Mouse (Mus musculus): ENCODE results near the gene Slc22a12. TPM values are rescaled to one million over a fixed set of nuclear protein-coding genes. Genes with fewer than 3 reads are reported as not detected.

Slc22a12 gene
- polyA plus RNA-seq, 1 experiment from 2014 or later = not detected

DNA sequence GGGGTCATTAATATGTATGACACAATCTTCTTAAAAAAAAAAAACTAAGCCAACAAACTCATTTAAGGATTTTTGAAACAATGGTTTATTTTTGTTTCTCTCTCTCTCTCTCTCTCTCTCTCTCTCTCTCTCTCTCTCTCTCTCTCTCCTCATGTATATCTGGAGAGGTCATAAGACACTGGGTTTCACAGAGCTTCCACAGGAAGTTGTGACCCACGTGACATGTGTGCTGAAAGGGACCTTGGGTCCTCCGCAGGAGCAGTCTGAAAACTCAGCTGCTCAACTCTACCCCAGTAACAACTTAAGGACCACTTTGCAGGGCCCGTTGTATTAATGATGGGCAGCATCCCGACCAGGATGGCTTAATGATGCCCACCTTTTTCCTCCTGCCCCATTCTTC, 8.4 kb upstream of the Slc22a12 start:
- 69% methylated on average over 4 of the region's 4 CpGs for WGBS
- Histone ChIP-seq H3K36me3 (no peaks in the 10 kb centered on the region), H3K4me3 (no peak overlapping the region), H3K27ac (replicated peaks) (no peak overlapping the region), H3K4me1 (peaks cover 21% of the 10 kb centered on the region), H3K4me2 (replicated peaks) (no peak overlapping the region), H3K27me3 (no peaks in the 10 kb centered on the region), H3K9ac (replicated peaks) (no peak overlapping the region), H3K9me3 (no peaks in the 10 kb centered on the region)
- ATAC-seq (replicated peaks) = no peak

GRCm38 (mm10) chr19:6549566-6549965, 6.7 kb upstream of the Slc22a12 start:
- Histone ChIP-seq H3K27ac (replicated peaks) (peak overlapping the region; percentile 36; the same call in 1 of the 2 replicates), H3K4me3 (no peak overlapping the region)
- no peak for ATAC-seq (replicated peaks)

GRCm38 (mm10) chr19:6548431-6549410, 5.9 kb upstream of the Slc22a12 start:
- Histone ChIP-seq H3K4me3 (no peak overlapping the region), H3K9ac (replicated peaks) (no peak overlapping the region), H3K4me2 (replicated peaks) (no peak overlapping the region), H3K27me3 (no peaks in the 10 kb centered on the region), H3K9me3 (no peaks in the 10 kb centered on the region), H3K36me3 (no peaks in the 10 kb centered on the region), H3K4me1 (peaks cover 21% of the 10 kb centered on the region), H3K27ac (replicated peaks) (peak overlapping the region; percentile 36; the same call in 1 of the 2 replicates)
- no peak for ATAC-seq (replicated peaks)
- WGBS = 59% methylated on average over 16 of the region's 16 CpGs

More at GRCm38 (mm10) chr19:6549566-6549965, 6.7 kb upstream of the Slc22a12 start:
- Histone ChIP-seq H3K9ac (replicated peaks) (no peak overlapping the region), H3K4me2 (replicated peaks) (no peak overlapping the region), H3K9me3 (no peaks in the 10 kb centered on the region), H3K4me1 (peaks cover 21% of the 10 kb centered on the region), H3K36me3 (no peaks in the 10 kb centered on the region), H3K27me3 (no peaks in the 10 kb centered on the region)
- 58% methylated on average over 11 of the region's 11 CpGs for WGBS

- Histone ChIP-seq H3K4me1 (peaks cover 21% of the 10 kb centered on the region), H3K27me3 (no peaks in the 10 kb centered on the region), H3K4me3 (no peak overlapping the region), H3K9ac (replicated peaks) (no peak overlapping the region), H3K27ac (replicated peaks) (no peak overlapping the region), H3K4me2 (replicated peaks) (no peak overlapping the region), H3K9me3 (no peaks in the 10 kb centered on the region), H3K36me3 (no peaks in the 10 kb centered on the region)
- 91% methylated on average over 5 of the region's 5 CpGs for WGBS
- no peak for ATAC-seq (replicated peaks)
Observed at GRCm38 (mm10) chr19:6547801-6548200, 5.0 kb upstream of the Slc22a12 start.

GRCm38 (mm10) chr19:6546096-6546495, 3.3 kb upstream of the Slc22a12 start:
- Histone ChIP-seq H3K9ac (replicated peaks) (no peak overlapping the region), H3K4me2 (replicated peaks) (no peak overlapping the region), H3K27ac (replicated peaks) (no peak overlapping the region), H3K4me1 (peaks cover 21% of the 10 kb centered on the region), H3K36me3 (no peaks in the 10 kb centered on the region), H3K27me3 (no peaks in the 10 kb centered on the region), H3K4me3 (no peak overlapping the region), H3K9me3 (no peaks in the 10 kb centered on the region)
- no peak for ATAC-seq (replicated peaks)
- 67% methylated on average over 1 of the region's 1 CpGs for WGBS

GRCm38 (mm10) chr19:6545481-6545880, 2.6 kb upstream of the Slc22a12 start:
- 88% methylated on average over 5 of the region's 5 CpGs for WGBS
- Histone ChIP-seq H3K9me3 (no peaks in the 10 kb centered on the region), H3K4me3 (no peak overlapping the region), H3K4me1 (peaks cover 21% of the 10 kb centered on the region), H3K4me2 (replicated peaks) (no peak overlapping the region), H3K9ac (replicated peaks) (no peak overlapping the region), H3K27ac (replicated peaks) (no peak overlapping the region), H3K36me3 (no peaks in the 10 kb centered on the region), H3K27me3 (no peaks in the 10 kb centered on the region)
- no peak for ATAC-seq (replicated peaks)

- H3K27me3 ChIP-seq = no peaks in the 10 kb centered on the region
- H3K4me3 ChIP-seq = no peak overlapping the region
- no peaks in the 10 kb centered on the region for H3K9me3 ChIP-seq
- no peaks in the 10 kb centered on the region for H3K36me3 ChIP-seq
- peaks cover 16% of the 10 kb centered on the region for H3K4me1 ChIP-seq
- H3K4me2 ChIP-seq (replicated peaks) = no peak overlapping the region
- no peak for ATAC-seq (replicated peaks)
- no peak overlapping the region for H3K27ac ChIP-seq (replicated peaks)
- 85% methylated on average over 13 of the region's 13 CpGs for WGBS
- no peak overlapping the region for H3K9ac ChIP-seq (replicated peaks)
Observed at GRCm38 (mm10) chr19:6544712-6545111, 1.9 kb upstream of the Slc22a12 start.

DNA sequence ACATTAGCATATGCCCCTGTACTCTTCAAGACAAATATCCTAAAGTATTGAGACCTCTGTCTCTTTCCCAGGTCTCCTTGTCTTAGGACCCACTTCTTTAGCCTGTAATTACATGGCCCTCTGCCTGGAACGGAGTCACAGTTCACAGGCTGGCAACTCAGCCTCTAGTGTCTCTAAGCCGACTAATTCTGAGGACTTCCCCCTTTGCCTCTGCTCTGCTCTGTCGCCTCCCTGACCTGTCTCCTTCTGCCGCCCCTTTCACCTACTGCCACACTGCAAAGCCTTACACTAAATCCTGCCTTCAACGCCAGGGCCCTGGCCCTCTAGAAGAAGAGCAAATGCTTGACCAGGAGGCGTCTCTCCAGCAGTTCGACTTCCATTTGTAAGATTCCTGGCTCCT, 686 bp upstream of the Slc22a12 start:
- no peak for ATAC-seq (replicated peaks)

GRCm38 (mm10) chr19:6543035-6543383, 177 bp upstream of the Slc22a12 start:
- ATAC-seq (replicated peaks) = no peak
- H3K9ac ChIP-seq (replicated peaks) = no peak overlapping the region
- H3K27me3 ChIP-seq = no peaks in the 10 kb centered on the region
- WGBS = 91% methylated on average over 6 of the region's 6 CpGs
- no peaks in the 10 kb centered on the region for H3K9me3 ChIP-seq
- no peaks in the 10 kb centered on the region for H3K36me3 ChIP-seq
- H3K4me3 ChIP-seq = no peak overlapping the region
- no peak overlapping the region for H3K27ac ChIP-seq (replicated peaks)
- no peak overlapping the region for H3K4me2 ChIP-seq (replicated peaks)
- H3K4me1 ChIP-seq = no peaks in the 10 kb centered on the region

More for the DNA sequence above, 686 bp upstream of the Slc22a12 start:
- H3K9me3 ChIP-seq = no peaks in the 10 kb centered on the region
- H3K9ac ChIP-seq (replicated peaks) = no peak overlapping the region
- WGBS = 22% methylated on average over 7 of the region's 7 CpGs
- H3K27me3 ChIP-seq = no peaks in the 10 kb centered on the region
- H3K4me2 ChIP-seq (replicated peaks) = no peak overlapping the region
- H3K4me3 ChIP-seq = no peak overlapping the region
- H3K4me1 ChIP-seq = peaks cover 4% of the 10 kb centered on the region
- no peak overlapping the region for H3K27ac ChIP-seq (replicated peaks)
- H3K36me3 ChIP-seq = no peaks in the 10 kb centered on the region

- no peak overlapping the region for H3K9ac ChIP-seq (replicated peaks)
- ATAC-seq (replicated peaks) = no peak
- no peaks in the 10 kb centered on the region for H3K27me3 ChIP-seq
- no peak overlapping the region for H3K27ac ChIP-seq (replicated peaks)
- no peaks in the 10 kb centered on the region for H3K36me3 ChIP-seq
- no peak overlapping the region for H3K4me3 ChIP-seq
- WGBS = 89% methylated on average over 7 of the region's 7 CpGs
- H3K4me1 ChIP-seq = no peaks in the 10 kb centered on the region
- H3K4me2 ChIP-seq (replicated peaks) = no peak overlapping the region
- H3K9me3 ChIP-seq = no peaks in the 10 kb centered on the region
Observed at GRCm38 (mm10) chr19:6541521-6541920, 1.3 kb downstream of the Slc22a12 start.

- no peaks in the 10 kb centered on the region for H3K36me3 ChIP-seq
- no peak overlapping the region for H3K4me2 ChIP-seq (replicated peaks)
- H3K27me3 ChIP-seq = no peaks in the 10 kb centered on the region
- no peak overlapping the region for H3K9ac ChIP-seq (replicated peaks)
- no peaks in the 10 kb centered on the region for H3K4me1 ChIP-seq
- no peak overlapping the region for H3K27ac ChIP-seq (replicated peaks)
- H3K4me3 ChIP-seq = no peak overlapping the region
- no peak for ATAC-seq (replicated peaks)
- 68% methylated on average over 6 of the region's 6 CpGs for WGBS
- no peaks in the 10 kb centered on the region for H3K9me3 ChIP-seq
Observed at GRCm38 (mm10) chr19:6540191-6540590, 2.6 kb downstream of the Slc22a12 start.

- Histone ChIP-seq H3K36me3 (no peaks in the 10 kb centered on the region), H3K27me3 (no peaks in the 10 kb centered on the region), H3K9ac (replicated peaks) (no peak overlapping the region), H3K9me3 (no peaks in the 10 kb centered on the region), H3K27ac (replicated peaks) (no peak overlapping the region), H3K4me3 (no peak overlapping the region), H3K4me2 (replicated peaks) (no peak overlapping the region), H3K4me1 (no peaks in the 10 kb centered on the region)
- WGBS = 86% methylated on average over 4 of the region's 4 CpGs
- no peak for ATAC-seq (replicated peaks)
Observed at GRCm38 (mm10) chr19:6539592-6539991, 3.2 kb downstream of the Slc22a12 start.

Data from forebrain, embryonic 15.5 days (tissue).